10 mouse cellular contexts compared by ENCODE assay signal in the genomic region with DNA sequence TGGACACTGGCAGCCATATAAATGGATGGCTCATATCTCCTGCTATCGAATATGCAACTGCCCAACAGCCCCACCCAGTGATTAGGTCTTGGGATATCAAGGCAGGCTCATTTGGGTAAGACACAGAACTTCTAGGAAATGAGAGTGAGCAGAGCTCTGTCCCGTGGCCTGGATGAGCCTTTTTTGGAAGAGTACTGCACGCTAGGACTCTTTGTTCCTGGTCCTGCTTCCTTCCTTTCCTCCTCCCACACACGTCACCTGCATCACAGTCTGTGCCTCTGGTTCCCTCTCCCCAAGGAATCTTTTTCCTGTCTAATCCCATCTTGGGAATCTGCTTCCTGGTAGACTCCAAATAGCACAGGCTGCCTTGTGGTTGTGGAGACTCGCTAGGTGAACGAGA.
"Had no signal": no experiment of that assay in that cellular context is flagged by ENCODE, and none has a peak within 500 bp of the region (broad histone marks: within the 10 kb centered on the region; RNA-seq: fewer than 3 reads in every experiment).

No protein-coding gene starts in this region.

- H3K27me3 ChIP-seq: limb, embryonic 13.5 days; neural tube, embryonic 13.5 days; stomach, embryonic 15.5 days had no signal

- H3K36me3 ChIP-seq: limb, embryonic 13.5 days; neural tube, embryonic 13.5 days; stomach, embryonic 15.5 days had no signal

- H3K4me2 ChIP-seq: limb, embryonic 13.5 days; neural tube, embryonic 13.5 days; stomach, embryonic 15.5 days had no signal

- H3K9me3 ChIP-seq: limb, embryonic 13.5 days; neural tube, embryonic 13.5 days; stomach, embryonic 15.5 days had no signal

- DNase-seq: kidney, postnatal 14 days; left cerebral cortex, postnatal 4 days; lung, adult 18-20 months; right cerebral cortex, postnatal 14 days; thymus, adult 2 months; thymus, postnatal 25 days had no signal

- H3K9ac ChIP-seq: limb, embryonic 13.5 days; liver, embryonic 14.5 days; neural tube, embryonic 13.5 days; stomach, embryonic 15.5 days had no signal

- H3K4me3 ChIP-seq: limb, embryonic 13.5 days; neural tube, embryonic 13.5 days; stomach, embryonic 15.5 days had no signal

- H3K27ac ChIP-seq: limb, embryonic 13.5 days; liver, embryonic 14.5 days; neural tube, embryonic 13.5 days; stomach, embryonic 15.5 days had no signal
